Mouse (Mus musculus) embryonic facial prominence, embryonic 11.5 days (tissue): ENCODE results near the gene Mfsd12. TPM values are rescaled to one million over a fixed set of nuclear protein-coding genes. Genes with fewer than 3 reads are reported as not detected.

Source experiments
- ATAC-seq: fragments of 200-750 bp; cut with Nextera tagmentation; replicated peaks from 2 replicates; pipeline ENCODE4 v1.8.0; 2017; ENCODE audit warnings: low read depth; ENCODE audit not compliant: insufficient number of reproducible peaks, low FRiP score, low TSS enrichment
- DNase-seq: peaks from one replicate; pipeline ENCODE4 v3.0.0-alpha.2; 2015; ENCODE audit warnings: low spot score
- H3K27ac ChIP-seq: fragments of 300-500 bp; sonication (generic); replicated peaks from 2 replicates; pipeline ENCODE4 v1.5.1; 2014; ENCODE audit warnings: mild to moderate bottlenecking, low read depth, low read length, control low read depth
- H3K27me3 ChIP-seq: fragments of 300-500 bp; sonication (generic); 2 replicates; pipeline ENCODE4 v1.6.1; 2014; ENCODE audit warnings: mild to moderate bottlenecking, low read length, moderate library complexity, mixed read lengths; ENCODE audit not compliant: control insufficient read depth, insufficient read depth
- H3K36me3 ChIP-seq: fragments of 300-500 bp; sonication (generic); replicated peaks from 2 replicates; pipeline ENCODE4 v1.6.1; 2014; ENCODE audit warnings: low read depth, mild to moderate bottlenecking, low read length, moderate library complexity, mixed read lengths; ENCODE audit not compliant: control insufficient read depth, insufficient read depth
- H3K4me1 ChIP-seq: fragments of 300-500 bp; sonication (generic); 2 replicates; pipeline ENCODE4 v1.6.1; 2014; ENCODE audit warnings: low read length, mixed read lengths; ENCODE audit not compliant: control insufficient read depth, insufficient read depth
- H3K4me2 ChIP-seq: fragments of 300-500 bp; sonication (generic); 2 replicates; pipeline ENCODE4 v1.6.1; 2014; ENCODE audit warnings: low read depth, mild to moderate bottlenecking, control low read depth, low read length, moderate library complexity
- H3K4me3 ChIP-seq: fragments of 300-500 bp; sonication (generic); 2 replicates; pipeline ENCODE4 v1.5.1; 2014; ENCODE audit warnings: low read depth, low read length, control low read depth
- H3K9ac ChIP-seq: fragments of 300-500 bp; sonication (generic); replicated peaks from 2 replicates; pipeline ENCODE4 v1.6.1; 2014; ENCODE audit warnings: mild to moderate bottlenecking, control low read depth, low read length
- H3K9me3 ChIP-seq: fragments of 300-500 bp; sonication (generic); replicated peaks from 2 replicates; pipeline ENCODE4 v1.6.1; 2016; ENCODE audit warnings: mild to moderate bottlenecking, low read length, inconsistent platforms, mixed read lengths; ENCODE audit not compliant: control insufficient read depth
- WGBS: fragments of 180-500 bp; shearing (Covaris S2); extraction: QIAGEN DNeasy Blood & Tissue Kit; methylation state at CpG from one replicate; pipeline ENCODE4 v1.1.7; 2014; 5-methylcytosine and 5-hydroxymethylcytosine counted together
- polyA plus RNA-seq: library from polyadenylated mRNA; unstranded; fragments of >200 nt; fragmentation: Nextera tagmentation; extraction: Ambion mirVana; gene quantifications from 2 replicates; pipeline ENCODE4 v1.2.1, GENCODE M21; 2014

The Mfsd12 gene
- polyA plus RNA-seq, 1 experiment from 2014 or later: 4.0 TPM

- H3K27ac ChIP-seq: 0 out of 2 replicates have a peak overlapping the region, but pooled peaks have one; percentile 9
- no peak overlapping the region for H3K9ac ChIP-seq
- H3K9me3 ChIP-seq: no peaks in the 10 kb centered on the region
These were observed 24.7 kb downstream of the Mfsd12 start for GRCm38 (mm10) chr10:81382039-81382438.

GRCm38 (mm10) chr10:81383802-81384604 is 26.7 kb downstream of the Mfsd12 start, which contains the start of the genes Dohh and Gm48551:
TSS of gene Dohh (plus strand) at chr10:81384428.
TSS of gene Gm48551 (plus strand) at chr10:81384466.
- H3K27ac ChIP-seq: peak within 1 kb of the TSS; percentile 44
- H3K27me3 ChIP-seq: no peaks in the 10 kb centered on the region
- H3K9ac ChIP-seq: peak within 1 kb of the TSS; percentile 82
- peak within 1 kb of the TSS; percentile 82 for H3K4me2 ChIP-seq
- WGBS: 4% methylated on average over 50 of the region's 54 CpGs
- peak; percentile 91 for ATAC-seq
- DNase-seq: peak; percentile 98
- peaks cover 7% of the 10 kb centered on the region for H3K36me3 ChIP-seq
- no peaks in the 10 kb centered on the region for H3K9me3 ChIP-seq
- peak within 1 kb of the TSS; percentile 94 for H3K4me3 ChIP-seq
- no peaks in the 10 kb centered on the region for H3K4me1 ChIP-seq

More at GRCm38 (mm10) chr10:81382039-81382438, 24.7 kb downstream of the Mfsd12 start:
- H3K36me3 ChIP-seq: no peaks in the 10 kb centered on the region
- H3K4me1 ChIP-seq: peaks cover 4% of the 10 kb centered on the region; the same call in 1 of the 2 replicates
- WGBS: 76% methylated on average over 5 of the region's 5 CpGs
- no peak overlapping the region for H3K4me2 ChIP-seq
- H3K4me3 ChIP-seq: no peak overlapping the region
- DNase-seq (no peak), ATAC-seq (no peak)
- H3K27me3 ChIP-seq: no peaks in the 10 kb centered on the region

DNA sequence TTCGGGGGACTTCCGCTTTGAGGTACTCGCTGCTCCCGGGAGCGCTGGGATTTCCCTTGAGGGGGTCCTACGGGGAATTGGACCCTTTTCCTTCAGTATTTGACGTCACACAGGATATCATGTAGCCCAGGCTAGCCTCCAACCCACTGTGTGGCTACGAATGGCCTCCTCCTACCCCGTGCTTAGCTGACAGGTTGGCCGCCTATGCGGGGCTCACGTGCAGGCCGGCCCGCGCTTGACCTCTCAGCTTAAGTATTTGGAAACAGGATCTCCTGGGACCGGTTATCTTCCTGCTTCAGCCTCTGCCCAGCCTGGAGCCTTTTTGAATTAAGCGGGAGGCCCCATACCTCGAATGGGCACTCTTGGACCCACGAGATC is 27.3 kb downstream of the Mfsd12 start:
- WGBS: 1% methylated on average over 19 of the region's 19 CpGs
- Histone ChIP-seq H3K4me1 (no peaks in the 10 kb centered on the region), H3K4me3 (peak overlapping the region; percentile 94), H3K9me3 (no peaks in the 10 kb centered on the region), H3K27me3 (no peaks in the 10 kb centered on the region), H3K27ac (peak overlapping the region; percentile 44), H3K4me2 (peak overlapping the region; percentile 82), H3K36me3 (peaks cover 7% of the 10 kb centered on the region), H3K9ac (peak overlapping the region; percentile 82)
- no peak for DNase-seq
- peak; percentile 30; the same call in 1 of the 2 replicates for ATAC-seq

GRCm38 (mm10) chr10:81385603-81386306 is 28.5 kb downstream of the Mfsd12 start:
- no peak overlapping the region for H3K27ac ChIP-seq
- no peak for ATAC-seq
- no peaks in the 10 kb centered on the region for H3K4me1 ChIP-seq
- peaks cover 7% of the 10 kb centered on the region for H3K36me3 ChIP-seq
- 87% methylated on average over 22 of the region's 22 CpGs for WGBS
- no peaks in the 10 kb centered on the region for H3K27me3 ChIP-seq
- no peak overlapping the region for H3K4me3 ChIP-seq
- no peaks in the 10 kb centered on the region for H3K9me3 ChIP-seq
- no peak overlapping the region; the same call in 1 of the 2 replicates for H3K4me2 ChIP-seq
- no peak overlapping the region for H3K9ac ChIP-seq
- no peak for DNase-seq

- Histone ChIP-seq H3K9me3 (no peaks in the 10 kb centered on the region), H3K27ac (no peak overlapping the region), H3K36me3 (peaks cover 7% of the 10 kb centered on the region), H3K27me3 (no peaks in the 10 kb centered on the region), H3K4me3 (no peak overlapping the region), H3K4me1 (no peaks in the 10 kb centered on the region), H3K9ac (no peak overlapping the region), H3K4me2 (no peak overlapping the region)
- 91% methylated on average over 20 of the region's 20 CpGs for WGBS
- DNase-seq (no peak), ATAC-seq (no peak)
These were observed 30.4 kb downstream of the Mfsd12 start for GRCm38 (mm10) chr10:81387716-81388115.

- H3K36me3 ChIP-seq: peaks cover 7% of the 10 kb centered on the region
These were observed 31.3 kb downstream of the Mfsd12 start, which contains the start of gene Gm48552 for GRCm38 (mm10) chr10:81388505-81389055. TSS of gene Gm48552 (plus strand) at chr10:81389005.

DNA sequence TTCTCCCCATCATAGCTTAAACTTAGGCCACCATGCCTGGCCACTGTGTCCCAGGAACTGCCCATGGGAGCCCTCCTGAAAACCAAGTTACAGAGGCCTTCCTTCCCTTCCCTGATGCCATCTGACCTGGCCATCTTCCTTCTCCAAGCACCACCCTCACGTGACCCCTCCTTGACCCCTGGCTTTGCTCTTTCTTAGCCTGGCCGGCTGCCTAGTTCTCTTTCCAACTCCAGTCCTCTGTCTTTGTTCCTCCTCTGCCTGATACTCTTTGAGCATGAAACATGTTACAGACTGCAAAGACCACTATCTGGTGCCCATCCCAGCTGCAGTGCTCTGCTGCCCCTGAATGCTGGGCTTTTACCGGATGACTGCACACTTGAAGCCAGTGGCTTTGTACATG is 32.1 kb downstream of the Mfsd12 start:
- Histone ChIP-seq H3K9ac (no peak overlapping the region), H3K4me1 (no peaks in the 10 kb centered on the region; the same call in 1 of the 2 replicates), H3K27me3 (no peaks in the 10 kb centered on the region), H3K27ac (no peak overlapping the region), H3K4me3 (no peak overlapping the region), H3K4me2 (no peak overlapping the region), H3K9me3 (no peaks in the 10 kb centered on the region), H3K36me3 (peaks cover 7% of the 10 kb centered on the region)
- no peak for DNase-seq
- no peak for ATAC-seq
- WGBS: 70% methylated on average over 3 of the region's 3 CpGs

More at GRCm38 (mm10) chr10:81388505-81389055, 31.3 kb downstream of the Mfsd12 start, which contains the start of gene Gm48552:
- H3K27ac ChIP-seq: no peak within 1 kb of the TSS
- ATAC-seq (no peak), DNase-seq (no peak)
- H3K9ac ChIP-seq: no peak within 1 kb of the TSS
- WGBS: 91% methylated on average over 5 of the region's 5 CpGs
- no peaks in the 10 kb centered on the region for H3K27me3 ChIP-seq
- no peaks in the 10 kb centered on the region for H3K9me3 ChIP-seq
- H3K4me3 ChIP-seq: no peak within 1 kb of the TSS
- H3K4me2 ChIP-seq: no peak within 1 kb of the TSS
- H3K4me1 ChIP-seq: no peaks in the 10 kb centered on the region; the same call in 1 of the 2 replicates
